Mouse (Mus musculus) spleen, adult 2 months (tissue): ENCODE measurements at regions not wholly inside any gene's neighbourhood (a gene's known extent, or its start where the extent isn't known, plus 50 kb on each side); places are given as distances from the start of the nearest gene placed in this dataset.

ENCODE experiments used
- CTCF ChIP-seq: fragments of 200-500 bp; IDR thresholded peaks from 2 replicates; pipeline ENCODE4 v1.5.1; 2011; ENCODE audit warnings: mild to moderate bottlenecking, inconsistent platforms; ENCODE audit not compliant: insufficient read depth, insufficient read length, insufficient replicate concordance; ENCODE audit errors: extremely low read depth
- POLR2A ChIP-seq: fragments of 200-500 bp; IDR thresholded peaks from 2 replicates; pipeline ENCODE4 v1.6.1; 2011; ENCODE audit warnings: low read depth, low read length, inconsistent platforms

DNA sequence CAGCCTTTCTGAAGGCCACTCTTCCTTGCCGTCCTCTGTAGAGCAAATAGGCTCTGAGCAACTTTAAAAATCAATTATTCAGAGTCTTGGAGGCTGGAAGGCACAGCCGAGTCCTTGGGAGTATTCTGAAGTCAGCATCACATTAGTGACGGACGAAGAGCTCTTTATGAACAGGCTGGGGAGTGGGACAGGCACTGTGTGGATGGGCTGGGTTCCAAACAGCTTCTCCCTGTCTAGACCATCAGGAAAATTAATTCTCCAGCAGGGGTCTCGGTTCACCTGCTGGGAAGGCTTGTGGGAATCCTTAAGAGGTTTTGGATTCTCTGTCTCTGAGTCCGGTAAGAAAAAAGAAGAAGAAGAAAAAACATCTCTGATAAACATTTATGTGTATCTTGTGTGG, 110.9 kb downstream of the Gm9817 start:
- TF ChIP-seq POLR2A (no peak), CTCF (no peak)
